Mouse (Mus musculus) E14TG2a.4 (cell line): ENCODE data around the gene Themis3.

Source experiments
- CTCF ChIP-seq: conservative IDR thresholded peaks from 2 replicates; pipeline ENCODE4 v1.5.1; 2014; ENCODE audit warnings: low read length
- POU5F1 ChIP-seq: IDR thresholded peaks from 2 replicates; pipeline ENCODE4 v1.6.1; 2014; ENCODE audit warnings: low read length, borderline replicate concordance

GRCm38 (mm10) chr17:66512202-66512956, 82.0 kb downstream of the Themis3 start:
- TF ChIP-seq CTCF (no peak), POU5F1 (no peak)
